In the genomic region with DNA sequence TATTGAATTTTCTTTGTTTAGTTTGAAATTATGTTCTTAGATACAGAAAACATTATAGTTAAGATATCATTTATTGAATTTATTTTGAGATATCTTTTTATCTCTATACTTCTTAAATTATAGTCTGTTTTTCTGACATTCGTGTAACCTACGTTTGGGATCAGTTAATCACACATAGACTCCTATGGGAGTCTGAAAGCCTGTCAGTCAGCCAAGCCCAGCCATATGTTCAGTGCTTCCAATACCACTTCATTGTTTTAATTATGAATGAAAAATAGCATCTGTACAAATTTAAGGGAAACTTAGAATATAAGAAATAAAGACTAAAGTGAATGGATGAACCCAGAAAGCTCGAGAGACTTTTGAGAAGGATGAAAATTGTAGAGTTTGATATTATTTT, we compare ENCODE assay signal across 27 mouse cellular contexts.
"Had no signal": no experiment of that assay in that cellular context is flagged by ENCODE, and none has a peak within 500 bp of the region (broad histone marks: within the 10 kb centered on the region; RNA-seq: fewer than 3 reads in every experiment).

No protein-coding gene starts in this region.

- H3K27me3 ChIP-seq: heart, embryonic 12.5 days; hindbrain, embryonic 12.5 days; hindbrain, embryonic 15.5 days; intestine, embryonic 15.5 days; limb, embryonic 12.5 days; liver, embryonic 13.5 days; liver, embryonic 15.5 days had no signal

- DNase-seq: gastrocnemius, adult 2 months; gastrocnemius, postnatal 10 days; gastrocnemius, postnatal 25 days; heart, adult 18-20 months; heart, postnatal 10 days; heart, postnatal 4 days; kidney, adult 18-20 months; kidney, adult 8-10 months; kidney, postnatal 10 days; kidney, postnatal 25 days; kidney, postnatal 4 days; liver; liver, embryonic 13.5 days had no signal

- H3K27ac ChIP-seq: gastrocnemius, adult 2 months; heart, embryonic 10.5 days; hindbrain, embryonic 12.5 days; hindbrain, embryonic 15.5 days; intestine, embryonic 15.5 days; layer of hippocampus, adult 2 months; left cerebral cortex, adult 2 months; limb, embryonic 10.5 days; limb, embryonic 12.5 days; liver, embryonic 13.5 days; liver, embryonic 15.5 days had no signal

- H3K4me3 ChIP-seq: gastrocnemius, adult 2 months; heart, embryonic 10.5 days; heart, embryonic 12.5 days; hindbrain, embryonic 10.5 days; hindbrain, embryonic 12.5 days; hindbrain, embryonic 15.5 days; intestine, embryonic 15.5 days; layer of hippocampus, adult 2 months; left cerebral cortex, adult 2 months; limb, embryonic 10.5 days; limb, embryonic 12.5 days; liver, embryonic 13.5 days; liver, embryonic 15.5 days had no signal

- H3K4me1 ChIP-seq: limb, embryonic 10.5 days had no signal

- ATAC-seq: inflammation-experienced regulatory T-cells, adult 6 months; intestine, embryonic 15.5 days; intestine, postnatal 0 days had no signal

- H3K4me2 ChIP-seq: heart, embryonic 12.5 days; hindbrain, embryonic 12.5 days; hindbrain, embryonic 15.5 days; intestine, embryonic 15.5 days; limb, embryonic 12.5 days; liver, embryonic 11.5 days; liver, embryonic 13.5 days; liver, embryonic 15.5 days had no signal

- H3K36me3 ChIP-seq: intestine, embryonic 15.5 days had no signal

- H3K9me3 ChIP-seq: heart, embryonic 10.5 days; heart, embryonic 12.5 days; hindbrain, embryonic 10.5 days; hindbrain, embryonic 12.5 days; hindbrain, embryonic 15.5 days; intestine, embryonic 15.5 days; limb, embryonic 10.5 days; limb, embryonic 12.5 days; liver, embryonic 13.5 days; liver, embryonic 15.5 days had no signal

- H3K9ac ChIP-seq: heart, embryonic 12.5 days; hindbrain, embryonic 12.5 days; hindbrain, embryonic 15.5 days; intestine, embryonic 15.5 days; limb, embryonic 12.5 days; liver, embryonic 13.5 days; liver, embryonic 15.5 days had no signal
